Mouse (Mus musculus): ENCODE data around the gene Chrm3. TPM values are rescaled to one million over a fixed set of nuclear protein-coding genes. Genes with fewer than 3 reads are reported as not detected.

Gene Chrm3
- polyA plus RNA-seq, 1 experiment from 2014 or later = 0.62 TPM

DNA sequence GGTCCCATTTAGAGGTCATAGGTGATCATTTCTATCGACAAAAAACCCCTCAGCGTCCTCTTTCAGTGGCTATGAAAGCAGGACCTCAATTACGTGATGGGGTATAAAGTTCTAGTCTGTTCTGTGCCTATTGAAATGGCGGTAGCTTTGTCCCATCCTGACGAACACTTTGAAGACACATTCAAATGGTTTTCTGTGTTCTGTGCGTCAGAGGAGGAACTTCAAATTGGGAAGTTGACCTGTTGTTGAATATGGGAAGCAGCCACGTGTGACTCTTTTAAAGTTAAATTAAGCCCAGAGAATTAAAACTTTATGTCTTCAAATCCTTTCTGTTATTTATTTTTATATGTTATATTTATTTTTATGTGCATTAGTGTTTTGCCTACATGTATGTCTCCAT lies 253.3 kb downstream of the Chrm3 start:
- WGBS = 86% methylated on average over 7 of the region's 7 CpGs

DNA sequence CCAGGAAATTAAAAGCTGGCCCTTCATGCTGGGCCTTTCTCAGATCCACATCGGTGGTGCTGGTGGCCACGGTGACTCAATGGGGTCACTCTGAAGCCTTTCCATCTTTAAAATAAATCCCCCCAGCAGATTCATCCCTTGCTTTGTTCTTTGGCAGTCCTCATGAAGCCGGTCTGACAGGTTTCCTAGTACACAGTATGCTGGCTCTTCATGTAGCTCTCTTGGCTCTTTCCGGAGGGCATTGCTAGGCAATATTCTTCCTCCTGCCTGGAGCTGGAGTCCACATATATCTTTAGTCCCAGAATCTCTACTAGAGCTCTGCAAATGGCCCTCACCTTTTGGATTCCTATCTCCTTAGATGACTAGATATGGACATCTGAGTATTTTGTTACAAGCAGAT lies 269.9 kb downstream of the Chrm3 start:
- Histone ChIP-seq H3K9me3 (ENCODE audit: low read length) (no peaks in the 10 kb centered on the region), H3K4me3 (ENCODE audit: low read length) (no peak overlapping the region), H3K27ac (ENCODE audit: low read length) (no peak overlapping the region), H3K4me2 (replicated peaks; ENCODE audit: low read depth, low read length) (no peak overlapping the region), H3K27me3 (ENCODE audit: insufficient read depth, low read length) (no peaks in the 10 kb centered on the region), H3K36me3 (ENCODE audit: insufficient read depth, low read length) (no peaks in the 10 kb centered on the region), H3K4me1 (ENCODE audit: insufficient read depth, low read length) (no peaks in the 10 kb centered on the region), H3K9ac (replicated peaks; ENCODE audit: low read length) (no peak overlapping the region)
- no peak for ATAC-seq (ENCODE audit: low FRiP score, low TSS enrichment)
- 75% methylated on average over 4 of the region's 4 CpGs for WGBS

More for the DNA sequence above, 253.3 kb downstream of the Chrm3 start:
- H3K9ac ChIP-seq (replicated peaks; ENCODE audit: low read length) = no peak overlapping the region
- H3K4me2 ChIP-seq (replicated peaks; ENCODE audit: low read depth, low read length) = no peak overlapping the region
- no peaks in the 10 kb centered on the region for H3K27me3 ChIP-seq (ENCODE audit: insufficient read depth, low read length)
- no peaks in the 10 kb centered on the region for H3K4me1 ChIP-seq (ENCODE audit: insufficient read depth, low read length)
- no peak overlapping the region for H3K27ac ChIP-seq (ENCODE audit: low read length)
- no peak for ATAC-seq (ENCODE audit: low FRiP score, low TSS enrichment)
- no peaks in the 10 kb centered on the region for H3K9me3 ChIP-seq (ENCODE audit: low read length)
- no peak overlapping the region for H3K4me3 ChIP-seq (ENCODE audit: low read length)
- no peaks in the 10 kb centered on the region for H3K36me3 ChIP-seq (ENCODE audit: insufficient read depth, low read length)

DNA sequence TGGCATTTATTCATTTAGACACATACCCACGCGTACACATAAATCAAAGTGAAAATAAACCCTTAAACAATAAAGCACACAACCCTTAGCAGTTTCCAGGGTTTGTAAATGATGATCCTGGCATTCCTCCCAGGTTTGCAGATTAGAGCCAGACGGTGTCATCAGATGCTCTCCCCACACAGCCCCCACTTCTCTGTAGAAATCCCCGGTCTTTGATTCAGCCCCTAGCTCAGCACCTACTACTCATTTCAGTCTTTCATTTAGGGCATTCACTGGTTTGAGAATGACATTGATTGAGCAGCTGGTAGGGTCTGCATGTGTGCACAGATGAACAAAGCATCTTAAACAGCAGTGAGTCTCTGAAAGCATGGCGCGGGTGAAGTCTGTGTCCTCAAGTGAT lies 274.3 kb downstream of the Chrm3 start:
- no peaks in the 10 kb centered on the region for H3K27me3 ChIP-seq (ENCODE audit: insufficient read depth, low read length)
- no peaks in the 10 kb centered on the region for H3K4me1 ChIP-seq (ENCODE audit: insufficient read depth, low read length)
- no peak overlapping the region for H3K27ac ChIP-seq (ENCODE audit: low read length)
- no peaks in the 10 kb centered on the region for H3K9me3 ChIP-seq (ENCODE audit: low read length)
- H3K4me3 ChIP-seq (ENCODE audit: low read length) = no peak overlapping the region
- H3K36me3 ChIP-seq (ENCODE audit: insufficient read depth, low read length) = no peaks in the 10 kb centered on the region
- ATAC-seq (ENCODE audit: low FRiP score, low TSS enrichment) = no peak
- 78% methylated on average over 6 of the region's 6 CpGs for WGBS
- H3K9ac ChIP-seq (replicated peaks; ENCODE audit: low read length) = no peak overlapping the region
- no peak overlapping the region for H3K4me2 ChIP-seq (replicated peaks; ENCODE audit: low read depth, low read length)

GRCm38 (mm10) chr13:10081896-10082426 lies 278.7 kb downstream of the Chrm3 start:
- Histone ChIP-seq H3K4me3 (ENCODE audit: low read length) (no peak overlapping the region), H3K27me3 (ENCODE audit: insufficient read depth, low read length) (no peaks in the 10 kb centered on the region), H3K9me3 (ENCODE audit: low read length) (no peaks in the 10 kb centered on the region), H3K4me2 (replicated peaks; ENCODE audit: low read depth, low read length) (no peak overlapping the region), H3K4me1 (ENCODE audit: insufficient read depth, low read length) (no peaks in the 10 kb centered on the region), H3K36me3 (ENCODE audit: insufficient read depth, low read length) (no peaks in the 10 kb centered on the region), H3K9ac (replicated peaks; ENCODE audit: low read length) (no peak overlapping the region), H3K27ac (ENCODE audit: low read length) (no peak overlapping the region)
- 92% methylated on average over 6 of the region's 6 CpGs for WGBS
- ATAC-seq (ENCODE audit: low FRiP score, low TSS enrichment) = no peak

DNA sequence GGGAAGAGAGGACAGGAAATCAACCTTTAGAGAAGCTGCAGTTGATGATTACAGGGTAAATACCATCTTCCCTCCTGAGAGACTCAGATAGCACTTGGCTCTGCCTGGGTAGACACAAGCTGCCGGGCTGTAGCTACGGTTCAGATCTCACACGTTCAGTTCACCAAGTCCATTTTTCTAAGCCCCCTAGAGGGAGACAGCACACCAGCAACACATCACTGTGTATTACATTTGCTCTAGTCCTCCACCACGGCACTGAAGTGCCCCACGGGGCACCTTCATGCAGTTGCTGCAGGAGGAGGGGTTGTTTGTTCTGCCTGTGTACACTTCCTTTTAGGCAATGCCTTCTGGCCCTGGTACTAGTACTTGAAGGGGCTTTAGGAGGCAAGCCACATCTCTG lies 289.5 kb downstream of the Chrm3 start:
- 10% methylated on average over 5 of the region's 5 CpGs for WGBS

DNA sequence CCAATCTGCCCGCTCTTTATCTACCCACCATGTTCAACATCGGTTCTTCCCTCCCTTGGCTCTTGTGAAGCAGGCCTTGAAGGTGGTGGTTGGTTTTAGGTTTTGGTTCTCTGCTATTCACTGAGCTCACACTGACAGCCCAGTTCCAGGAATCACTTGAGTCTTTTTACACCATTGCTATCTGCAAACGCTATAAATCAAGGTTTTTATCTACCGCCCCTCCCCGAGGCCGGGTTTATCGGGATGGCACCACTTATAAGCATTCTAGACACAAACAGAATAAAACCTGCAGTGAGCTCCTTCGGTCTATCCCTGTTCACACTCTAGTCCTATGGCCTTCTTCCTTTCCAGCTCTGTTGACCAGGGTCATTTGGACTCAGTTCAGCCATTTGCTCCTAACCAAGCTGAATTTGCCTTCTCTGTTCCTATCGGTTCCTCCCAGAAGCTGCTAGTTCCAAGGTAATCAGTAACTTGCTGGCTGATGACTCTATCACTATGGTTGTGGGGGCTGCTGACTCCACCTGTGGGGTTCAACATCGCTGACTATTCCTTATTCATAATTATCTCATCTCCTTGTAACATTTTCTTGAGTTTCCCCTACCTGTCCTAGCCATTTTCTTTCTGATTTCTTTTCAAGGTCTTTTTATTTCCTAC lies 291.6 kb downstream of the Chrm3 start:
- ATAC-seq (ENCODE audit: low FRiP score, low TSS enrichment) = no peak

More for the DNA sequence above, 289.5 kb downstream of the Chrm3 start:
- peak; percentile 94 for ATAC-seq (ENCODE audit: low FRiP score, low TSS enrichment)
- H3K4me2 ChIP-seq (replicated peaks; ENCODE audit: low read depth, low read length) = no peak overlapping the region
- H3K27ac ChIP-seq (ENCODE audit: low read length) = no peak overlapping the region
- no peaks in the 10 kb centered on the region for H3K27me3 ChIP-seq (ENCODE audit: insufficient read depth, low read length)
- no peaks in the 10 kb centered on the region for H3K4me1 ChIP-seq (ENCODE audit: insufficient read depth, low read length)
- H3K36me3 ChIP-seq (ENCODE audit: insufficient read depth, low read length) = no peaks in the 10 kb centered on the region
- H3K9me3 ChIP-seq (ENCODE audit: low read length) = no peaks in the 10 kb centered on the region
- no peak overlapping the region for H3K4me3 ChIP-seq (ENCODE audit: low read length)
- H3K9ac ChIP-seq (replicated peaks; ENCODE audit: low read length) = no peak overlapping the region

DNA sequence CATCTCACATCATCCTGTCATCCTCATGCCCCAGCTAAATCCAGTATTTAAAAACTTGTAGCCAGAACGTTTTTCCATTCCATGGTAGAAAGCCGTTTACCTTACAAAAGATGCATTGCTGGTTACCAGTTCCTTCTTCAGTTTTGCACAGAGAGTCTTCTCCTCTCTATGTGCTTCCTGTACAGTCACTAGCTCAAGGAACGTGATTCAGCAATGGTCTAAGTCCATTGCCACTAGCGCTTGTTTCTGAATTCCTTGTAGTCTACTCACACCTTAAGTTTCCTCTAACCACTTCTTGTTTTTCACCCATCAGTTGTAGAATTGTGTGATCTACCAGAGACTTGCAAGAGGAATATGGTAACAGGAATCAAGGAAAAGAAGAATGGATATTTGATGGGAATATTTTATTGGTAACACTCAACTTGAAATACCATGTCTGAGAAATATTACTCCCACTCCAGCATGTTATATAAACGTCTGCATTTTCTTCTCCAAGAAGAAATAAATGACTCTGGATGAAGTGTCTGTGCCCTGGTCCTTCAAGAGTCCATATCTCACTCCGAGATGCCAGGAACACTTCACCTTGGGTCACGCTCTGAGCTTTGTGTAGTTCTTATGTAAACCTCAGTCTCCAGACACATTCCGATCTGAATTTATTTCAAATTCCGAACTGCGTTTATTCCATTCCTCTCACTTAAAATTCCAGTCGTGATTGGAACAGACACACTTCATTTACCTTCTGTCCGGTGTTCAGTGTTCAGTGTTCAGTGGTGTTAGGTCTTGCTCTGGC lies 293.6 kb downstream of the Chrm3 start:
- WGBS = 70% methylated on average over 12 of the region's 12 CpGs
- H3K27ac ChIP-seq (ENCODE audit: low read length) = no peak overlapping the region

More for the DNA sequence above, 291.6 kb downstream of the Chrm3 start:
- no peak overlapping the region for H3K27ac ChIP-seq (ENCODE audit: low read length)
- WGBS = 85% methylated on average over 10 of the region's 10 CpGs
- H3K36me3 ChIP-seq (ENCODE audit: insufficient read depth, low read length) = no peaks in the 10 kb centered on the region
- H3K4me3 ChIP-seq (ENCODE audit: low read length) = no peak overlapping the region
- H3K4me1 ChIP-seq (ENCODE audit: insufficient read depth, low read length) = no peaks in the 10 kb centered on the region
- no peaks in the 10 kb centered on the region for H3K9me3 ChIP-seq (ENCODE audit: low read length)
- H3K9ac ChIP-seq (replicated peaks; ENCODE audit: low read length) = no peak overlapping the region
- no peaks in the 10 kb centered on the region for H3K27me3 ChIP-seq (ENCODE audit: insufficient read depth, low read length)
- H3K4me2 ChIP-seq (replicated peaks; ENCODE audit: low read depth, low read length) = no peak overlapping the region

GRCm38 (mm10) chr13:10065776-10066175 lies 294.9 kb downstream of the Chrm3 start:
- H3K4me1 ChIP-seq (ENCODE audit: insufficient read depth, low read length) = no peaks in the 10 kb centered on the region
- no peaks in the 10 kb centered on the region for H3K36me3 ChIP-seq (ENCODE audit: insufficient read depth, low read length)
- no peaks in the 10 kb centered on the region for H3K27me3 ChIP-seq (ENCODE audit: insufficient read depth, low read length)
- H3K9me3 ChIP-seq (ENCODE audit: low read length) = no peaks in the 10 kb centered on the region
- no peak for ATAC-seq (ENCODE audit: low FRiP score, low TSS enrichment)
- 73% methylated on average over 2 of the region's 2 CpGs for whole genome bisulfite sequencing
- no peak overlapping the region for H3K27ac ChIP-seq (ENCODE audit: low read length)
- H3K4me2 ChIP-seq (replicated peaks; ENCODE audit: low read depth, low read length) = no peak overlapping the region
- H3K9ac ChIP-seq (replicated peaks; ENCODE audit: low read length) = no peak overlapping the region
- H3K4me3 ChIP-seq (ENCODE audit: low read length) = no peak overlapping the region

More for the DNA sequence above, 293.6 kb downstream of the Chrm3 start:
- H3K4me2 ChIP-seq (replicated peaks; ENCODE audit: low read depth, low read length) = no peak overlapping the region
- H3K27me3 ChIP-seq (ENCODE audit: insufficient read depth, low read length) = no peaks in the 10 kb centered on the region
- no peak for ATAC-seq (ENCODE audit: low FRiP score, low TSS enrichment)
- H3K4me3 ChIP-seq (ENCODE audit: low read length) = no peak overlapping the region
- H3K36me3 ChIP-seq (ENCODE audit: insufficient read depth, low read length) = no peaks in the 10 kb centered on the region
- no peaks in the 10 kb centered on the region for H3K9me3 ChIP-seq (ENCODE audit: low read length)
- no peak overlapping the region for H3K9ac ChIP-seq (replicated peaks; ENCODE audit: low read length)
- H3K4me1 ChIP-seq (ENCODE audit: insufficient read depth, low read length) = no peaks in the 10 kb centered on the region

- no peak overlapping the region for H3K4me3 ChIP-seq (ENCODE audit: low read length)
- H3K36me3 ChIP-seq (ENCODE audit: insufficient read depth, low read length) = no peaks in the 10 kb centered on the region
- no peak for ATAC-seq (ENCODE audit: low FRiP score, low TSS enrichment)
- H3K27ac ChIP-seq (ENCODE audit: low read length) = no peak overlapping the region
- 74% methylated on average over 5 of the region's 5 CpGs for WGBS
- H3K9me3 ChIP-seq (ENCODE audit: low read length) = no peaks in the 10 kb centered on the region
- H3K4me1 ChIP-seq (ENCODE audit: insufficient read depth, low read length) = no peaks in the 10 kb centered on the region
- no peaks in the 10 kb centered on the region for H3K27me3 ChIP-seq (ENCODE audit: insufficient read depth, low read length)
- H3K4me2 ChIP-seq (replicated peaks; ENCODE audit: low read depth, low read length) = no peak overlapping the region
- H3K9ac ChIP-seq (replicated peaks; ENCODE audit: low read length) = no peak overlapping the region
Measured at GRCm38 (mm10) chr13:10062681-10063080, 298.0 kb downstream of the Chrm3 start.

DNA sequence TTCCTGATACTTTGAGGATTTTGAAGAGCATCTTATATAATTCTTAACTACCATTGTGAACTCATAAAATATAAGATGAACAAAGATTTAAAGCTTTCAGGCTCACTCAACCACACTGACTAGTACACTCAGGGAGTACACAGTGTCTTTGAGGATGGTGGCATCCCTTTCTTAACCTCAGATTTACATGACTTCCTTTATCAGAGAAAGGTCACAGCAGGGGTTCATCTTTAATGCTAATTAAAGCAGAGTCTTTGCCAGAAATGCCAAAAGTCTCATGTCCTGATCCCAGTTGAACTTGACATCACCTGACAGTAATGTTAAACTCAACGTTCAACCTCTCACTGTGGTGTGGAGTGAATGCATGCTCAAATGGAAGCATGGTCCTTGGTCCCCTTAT lies 301.7 kb downstream of the Chrm3 start:
- H3K4me1 ChIP-seq (ENCODE audit: insufficient read depth, low read length) = no peaks in the 10 kb centered on the region
- H3K27ac ChIP-seq (ENCODE audit: low read length) = no peak overlapping the region
- no peak overlapping the region for H3K9ac ChIP-seq (replicated peaks; ENCODE audit: low read length)
- H3K36me3 ChIP-seq (ENCODE audit: insufficient read depth, low read length) = no peaks in the 10 kb centered on the region
- H3K4me2 ChIP-seq (replicated peaks; ENCODE audit: low read depth, low read length) = no peak overlapping the region
- ATAC-seq (ENCODE audit: low FRiP score, low TSS enrichment) = no peak
- no peaks in the 10 kb centered on the region for H3K27me3 ChIP-seq (ENCODE audit: insufficient read depth, low read length)
- no peaks in the 10 kb centered on the region for H3K9me3 ChIP-seq (ENCODE audit: low read length)
- 77% methylated on average over 1 of the region's 1 CpGs for WGBS
- no peak overlapping the region for H3K4me3 ChIP-seq (ENCODE audit: low read length)
